ENCODE assay signal across 9 mouse cellular contexts in the genomic region with DNA sequence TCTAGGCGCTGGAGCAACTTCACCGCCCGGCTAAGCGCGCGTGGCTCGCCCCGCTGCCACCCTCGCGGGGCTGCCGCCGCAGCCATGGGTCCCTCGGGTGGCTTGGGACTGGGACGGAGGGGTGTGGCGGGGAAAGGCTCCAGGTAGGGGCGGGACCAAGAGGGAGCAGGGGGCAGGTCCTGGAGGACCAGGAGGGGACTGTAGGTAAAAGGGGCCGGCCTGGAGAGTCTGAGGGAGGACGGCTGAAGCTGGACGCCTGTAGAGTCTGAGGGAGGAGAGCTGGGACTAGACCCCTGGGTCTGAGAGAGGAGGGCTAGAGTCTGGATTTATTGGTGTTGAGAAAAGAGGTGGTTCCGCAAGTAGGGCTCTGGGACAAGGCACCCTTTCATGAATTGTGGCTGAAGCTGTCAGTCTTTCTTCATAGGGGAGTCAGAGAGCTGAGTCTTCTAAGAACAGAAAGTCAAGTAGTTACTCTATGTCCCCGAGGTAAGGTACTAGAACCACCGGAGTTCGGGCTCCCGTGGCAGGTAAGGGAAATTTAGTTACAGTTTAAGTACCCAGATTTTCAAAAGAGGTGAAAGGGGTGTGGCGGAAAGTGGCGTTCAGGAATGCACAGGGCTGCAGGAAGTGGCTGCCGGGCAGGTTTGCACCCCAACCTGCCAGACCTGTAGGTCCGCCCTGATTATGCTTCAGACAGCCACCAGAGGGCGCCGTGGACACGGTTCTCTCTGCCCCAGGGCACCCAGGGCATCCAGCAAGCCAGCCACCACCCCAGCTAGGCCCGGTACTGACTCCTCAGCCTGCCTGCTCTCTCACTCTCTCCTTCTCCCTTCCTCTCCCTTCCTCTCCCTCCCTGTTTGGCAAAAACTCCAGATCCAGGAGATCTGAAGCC. TPM values are rescaled to one million over a fixed set of nuclear protein-coding genes. Genes with fewer than 3 reads are reported as not detected.
DNase-seq lines count a peak whose midpoint lies in the region; ATAC-seq and TF ChIP-seq lines count a peak whose summit lies in the region.
"Had no signal": no experiment of that assay in that cellular context is flagged by ENCODE, and none has a peak within 500 bp of the region (broad histone marks: within the 10 kb centered on the region; RNA-seq: fewer than 3 reads in every experiment).

A gene (minus strand): TSS at position 113 of the 892 bp plus-strand sequence.

- peaks cover 4% of the 10 kb centered on the region for H3K27me3 ChIP-seq in CH12.LX (replicated peaks)
- H3K27me3 ChIP-seq in embryonic facial prominence, embryonic 15.5 days = peaks cover 25% of the 10 kb centered on the region
- peaks cover 48% of the 10 kb centered on the region for H3K27me3 ChIP-seq in heart, embryonic 13.5 days (replicated peaks)
- H3K27me3 ChIP-seq in kidney, postnatal 0 days (ENCODE audit: insufficient read depth, low read length) = peaks cover 8% of the 10 kb centered on the region
- peaks cover 4% of the 10 kb centered on the region; the same call in 1 of the 2 replicates for H3K27me3 ChIP-seq in lung, postnatal 0 days (replicated peaks; ENCODE audit: insufficient read depth, low read length)

- peak in 1 of 2 experiments; percentile 89 for TF ChIP-seq CTCF in CH12.LX (conservative IDR thresholded peaks at IDR 0.05 in 1 of 2, IDR thresholded peaks at IDR 0.05 in 1 of 2; ENCODE audit: low read depth in 2 of 2, low read length in 2 of 2)
- TF ChIP-seq CTCF in kidney, postnatal 0 days (IDR thresholded peaks at IDR 0.05; ENCODE audit: low read depth) = peak; percentile 89
- peak; percentile 93 for TF ChIP-seq CTCF in lung, postnatal 0 days (IDR thresholded peaks at IDR 0.05)

- H3K4me2 ChIP-seq in CH12.LX (ENCODE audit: insufficient read depth, low read depth, poor library complexity, severe bottlenecking) = peak within 1 kb of the TSS; percentile 1; the same call in 1 of the 2 replicates
- peak within 1 kb of the TSS; percentile 48 for H3K4me2 ChIP-seq in embryonic facial prominence, embryonic 15.5 days (replicated peaks)
- peak within 1 kb of the TSS; percentile 56 for H3K4me2 ChIP-seq in heart, embryonic 13.5 days
- peak within 1 kb of the TSS; percentile 63 for H3K4me2 ChIP-seq in kidney, postnatal 0 days (ENCODE audit: low read length)
- peak within 1 kb of the TSS; percentile 66 for H3K4me2 ChIP-seq in lung, postnatal 0 days (replicated peaks; ENCODE audit: low read depth, low read length)

- no peaks in the 10 kb centered on the region for H3K79me2 ChIP-seq in CH12.LX (replicated peaks; ENCODE audit: control insufficient read depth, extremely low read depth, insufficient read depth, poor library complexity, severe bottlenecking)

- H3K36me3 ChIP-seq in CH12.LX (replicated peaks in 1 of 2; ENCODE audit: control insufficient read depth in 1 of 2, insufficient read depth in 1 of 2, low read length in 1 of 2) = no peaks in the 10 kb centered on the region
- no peaks in the 10 kb centered on the region for H3K36me3 ChIP-seq in embryonic facial prominence, embryonic 15.5 days
- no peaks in the 10 kb centered on the region for H3K36me3 ChIP-seq in heart, embryonic 13.5 days
- no peaks in the 10 kb centered on the region for H3K36me3 ChIP-seq in kidney, postnatal 0 days (ENCODE audit: insufficient read depth, low read length)
- no peaks in the 10 kb centered on the region for H3K36me3 ChIP-seq in lung, postnatal 0 days (ENCODE audit: insufficient read depth, low read length)

- H3K9ac ChIP-seq in CH12.LX (ENCODE audit: insufficient read depth, low read depth) = no peak within 1 kb of the TSS
- peak within 1 kb of the TSS; percentile 9; the same call in 1 of the 2 replicates for H3K9ac ChIP-seq in embryonic facial prominence, embryonic 15.5 days
- H3K9ac ChIP-seq in heart, embryonic 13.5 days = peak within 1 kb of the TSS; percentile 67
- H3K9ac ChIP-seq in kidney, postnatal 0 days (ENCODE audit: low read depth, low read length) = peak within 1 kb of the TSS; percentile 62
- H3K9ac ChIP-seq in lung, postnatal 0 days (replicated peaks; ENCODE audit: low read depth) = peak within 1 kb of the TSS; percentile 41; the same call in 1 of the 2 replicates

- in situ Hi-C loops in CH12.LX (cut with MboI; ENCODE audit: low pct_ligation_motif_present, low pct_unique_long_range_greater_than_20kb, low sequenced_read_pairs) = no loop called here

- dilution Hi-C loops in CH12.LX (cut with MboI; ENCODE audit: extremely low pct_ligation_motif_present, extremely low pct_unique_long_range_greater_than_20kb, low sequenced_read_pairs) = no loop called here

- DNase-seq in CH12.LX (ENCODE audit: extremely low read depth) = peak; percentile 86
- peak; percentile 64 for DNase-seq in adrenal gland, adult 8-10 months
- DNase-seq in kidney, postnatal 0 days (ENCODE audit: low spot score) = peak; percentile 82
- peak; percentile 92 for DNase-seq in lung, postnatal 0 days (ENCODE audit: low spot score)
- peak; percentile 40 for DNase-seq in retina, adult 2 months (ENCODE audit: low read depth, low spot score)
- peak; percentile 86 for DNase-seq in urinary bladder, adult 2 months (ENCODE audit: low spot score)

- no peak for TF ChIP-seq POLR2A in CH12.LX (IDR thresholded peaks at IDR 0.05; ENCODE audit: low read depth, low read length)

- H3K27ac ChIP-seq in CH12.LX (ENCODE audit: insufficient read depth, low read depth) = no peak within 1 kb of the TSS
- H3K27ac ChIP-seq in embryonic facial prominence, embryonic 15.5 days (replicated peaks) = peak within 1 kb of the TSS; percentile 78
- no peak within 1 kb of the TSS for H3K27ac ChIP-seq in heart, embryonic 13.5 days (replicated peaks)
- H3K27ac ChIP-seq in kidney, postnatal 0 days = peak within 1 kb of the TSS; percentile 75
- peak within 1 kb of the TSS; percentile 86 for H3K27ac ChIP-seq in lung, postnatal 0 days (ENCODE audit: low read length)

- no peak for TF ChIP-seq EP300 in CH12.LX (IDR thresholded peaks at IDR 0.05; ENCODE audit: low read length)
- TF ChIP-seq EP300 in lung, postnatal 0 days (IDR thresholded peaks at IDR 0.05) = peak; percentile 64

- H3K9me3 ChIP-seq in CH12.LX (replicated peaks; ENCODE audit: low read length) = no peaks in the 10 kb centered on the region
- no peaks in the 10 kb centered on the region for H3K9me3 ChIP-seq in embryonic facial prominence, embryonic 15.5 days (replicated peaks)
- no peaks in the 10 kb centered on the region for H3K9me3 ChIP-seq in heart, embryonic 13.5 days
- no peaks in the 10 kb centered on the region for H3K9me3 ChIP-seq in kidney, postnatal 0 days (replicated peaks; ENCODE audit: low read length)
- no peaks in the 10 kb centered on the region for H3K9me3 ChIP-seq in lung, postnatal 0 days (ENCODE audit: low read length)

- H3K4me3 ChIP-seq in CH12.LX (replicated peaks in 1 of 3; ENCODE audit: low read depth in 2 of 3, low read length in 2 of 3, poor library complexity in 1 of 3) = no peak within 1 kb of the TSS
- peak within 1 kb of the TSS; percentile 43 for H3K4me3 ChIP-seq in embryonic facial prominence, embryonic 15.5 days (replicated peaks)
- peak within 1 kb of the TSS; percentile 33 for H3K4me3 ChIP-seq in heart, embryonic 13.5 days
- H3K4me3 ChIP-seq in kidney, postnatal 0 days (replicated peaks; ENCODE audit: low read depth, low read length) = peak within 1 kb of the TSS; percentile 38
- H3K4me3 ChIP-seq in lung, postnatal 0 days (ENCODE audit: low read depth, low read length) = peak within 1 kb of the TSS; percentile 40

- peak; percentile 76 for ATAC-seq in embryonic facial prominence, embryonic 15.5 days (ENCODE audit: insufficient number of reproducible peaks, low FRiP score, low TSS enrichment, low read depth)
- no peak for ATAC-seq in heart, embryonic 13.5 days (ENCODE audit: extremely low read depth, insufficient number of reproducible peaks, low FRiP score, low TSS enrichment)
- peak; percentile 92 for ATAC-seq in kidney, postnatal 0 days (replicated peaks; ENCODE audit: low FRiP score, low read depth)
- peak; percentile 95 for ATAC-seq in lung, postnatal 0 days

- peak; percentile 66 for TF ChIP-seq RAD21 in CH12.LX (IDR thresholded peaks at IDR 0.05; ENCODE audit: low read depth, low read length)

- peaks cover 15 to 38% of the 10 kb centered on the region in 2 experiments for H3K4me1 ChIP-seq in CH12.LX (ENCODE audit: control insufficient read depth in 1 of 2, insufficient read depth in 2 of 2)
- H3K4me1 ChIP-seq in embryonic facial prominence, embryonic 15.5 days = peaks cover 4% of the 10 kb centered on the region; the same call in 1 of the 2 replicates
- H3K4me1 ChIP-seq in heart, embryonic 13.5 days = peaks cover 10% of the 10 kb centered on the region
- H3K4me1 ChIP-seq in kidney, postnatal 0 days (replicated peaks; ENCODE audit: insufficient read depth, low read length) = no peaks in the 10 kb centered on the region
- H3K4me1 ChIP-seq in lung, postnatal 0 days (ENCODE audit: insufficient read depth, low read depth, low read length) = no peaks in the 10 kb centered on the region

- 1% methylated on average over 32 of the region's 32 CpGs for WGBS in embryonic facial prominence, embryonic 15.5 days
- WGBS in heart, embryonic 13.5 days = 3% methylated on average over 32 of the region's 32 CpGs
- WGBS in kidney, postnatal 0 days = 1% methylated on average over 32 of the region's 32 CpGs
- WGBS in lung, postnatal 0 days = 3% methylated on average over 29 of the region's 32 CpGs

TF ChIP-seq in CH12.LX, 34 proteins besides CTCF, POLR2A, EP300 and RAD21:
- TF ChIP-seq GABPA (IDR thresholded peaks at IDR 0.05; ENCODE audit: insufficient replicate concordance, low read depth, low read length) (no peak), ELF1 (IDR thresholded peaks at IDR 0.05; ENCODE audit: low read depth, low read length) (peak; percentile 20; the same call in 1 of the 2 replicates), ZKSCAN1 (IDR thresholded peaks at IDR 0.05; ENCODE audit: borderline replicate concordance, low read depth, low read length) (no peak), SMC3 (IDR thresholded peaks at IDR 0.05; ENCODE audit: low read depth, low read length) (peak; percentile 89), ZC3H11A (IDR thresholded peaks at IDR 0.05; ENCODE audit: low read depth, low read length) (no peak; the same call in 1 of the 2 replicates), E2F4 (IDR thresholded peaks at IDR 0.05; ENCODE audit: insufficient replicate concordance, low read depth, low read length) (no peak), RCOR1 (conservative IDR thresholded peaks at IDR 0.05; ENCODE audit: low read depth, low read length) (no peak)

RNA-seq across cellular contexts. Expression of the gene that starts here (rescaled TPM):
- 30.8 and 38.9 TPM in 2 replicates for total RNA-seq in CH12.LX (2012; rRNA removed)
- 6.4 and 7.2 TPM in 2 replicates for total RNA-seq in CH12.LX (2014; rRNA removed)
- 12.7 and 13.4 TPM in 2 replicates for polyA plus RNA-seq in CH12.LX (2012; ENCODE audit: insufficient read length, low read depth)
- total RNA-seq in adrenal gland, adult 8-10 months (2022) = under 1 TPM in 1 of 4 experiments, not detected in 3; 0.43 TPM
- polyA plus RNA-seq in embryonic facial prominence, embryonic 15.5 days (2015; fragmentation: Nextera tagmentation; extraction: Ambion mirVana) = 13.2 and 17.2 TPM in 2 replicates
- polyA plus RNA-seq in heart, embryonic 13.5 days (2015; fragmentation: Nextera tagmentation; extraction: Ambion mirVana) = 0.59 and 0.68 TPM in 2 replicates
- polyA plus RNA-seq in kidney, postnatal 0 days (2015; fragmentation: Nextera tagmentation; extraction: Ambion mirVana) = 14.6 and 16.9 TPM in 2 replicates
- polyA plus RNA-seq in lung, postnatal 0 days (2015; fragmentation: Nextera tagmentation; extraction: Ambion mirVana) = 18.4 and 23.9 TPM in 2 replicates
- 25.6 and 37.5 TPM in 2 replicates for polyA plus RNA-seq in urinary bladder, adult 2 months (2012; rRNA removed)
- total RNA-seq: left cerebral cortex, postnatal 36 days had no signal

Comparison
In these comparisons a context has a peak if more than half of its experiments do, and no peak if none do; other contexts are left out.
1. RNA of the gene that starts here (total RNA-seq): 6.4 to 38.9 TPM in CH12.LX; 0.43 TPM in adrenal gland, adult 8-10 months; every median in the first group is over 4 times any median in the second.
2. Peak in DNase-seq in adrenal gland, adult 8-10 months; RNA of the gene not detected or under 1 TPM.
3. DNase-seq: peak in every context shown above with its lines; median percentile 92 in lung, postnatal 0 days; 86 in CH12.LX; 86 in urinary bladder, adult 2 months; 82 in kidney, postnatal 0 days; 64 in adrenal gland, adult 8-10 months; 40 in retina, adult 2 months.
4. H3K27ac ChIP-seq: peak in embryonic facial prominence, embryonic 15.5 days (single experiment), kidney, postnatal 0 days (single experiment) and lung, postnatal 0 days (single experiment); none in CH12.LX (single experiment) and heart, embryonic 13.5 days (single experiment).
5. H3K4me2 ChIP-seq: peak in every context shown above with its lines; median percentile 66 in lung, postnatal 0 days; 63 in kidney, postnatal 0 days; 56 in heart, embryonic 13.5 days; 48 in embryonic facial prominence, embryonic 15.5 days; 1 in CH12.LX.
6. H3K4me3 ChIP-seq: peak in embryonic facial prominence, embryonic 15.5 days (single experiment), heart, embryonic 13.5 days (single experiment), kidney, postnatal 0 days (single experiment) and lung, postnatal 0 days (single experiment); none in CH12.LX (0 of 3).